Mouse (Mus musculus) midbrain, embryonic 12.5 days (tissue): ENCODE data around the gene Scrn2. TPM values are rescaled to one million over a fixed set of nuclear protein-coding genes. Genes with fewer than 3 reads are reported as not detected.
A peak's percentile ranks its signal among the peaks of the same experiment; 100 is the strongest.

Experiments used
- ATAC-seq: fragments of 200-750 bp; cut with Nextera tagmentation; 2 replicates; pipeline ENCODE4 v1.8.0; 2017; ENCODE audit warnings: low read depth, moderate TSS enrichment, moderate library complexity; ENCODE audit not compliant: low FRiP score
- H3K27ac ChIP-seq: fragments of 300-500 bp; sonication (generic); replicated peaks from 2 replicates; pipeline ENCODE4 v1.5.1; 2016; ENCODE audit warnings: mild to moderate bottlenecking
- H3K27me3 ChIP-seq: fragments of 300-500 bp; sonication (generic); 2 replicates; pipeline ENCODE4 v1.6.1; 2016; ENCODE audit warnings: mild to moderate bottlenecking
- H3K36me3 ChIP-seq: fragments of 300-500 bp; sonication (generic); 2 replicates; pipeline ENCODE4 v1.6.1; 2016
- H3K4me1 ChIP-seq: fragments of 300-500 bp; sonication (generic); 2 replicates; pipeline ENCODE4 v1.6.1; 2016
- H3K4me2 ChIP-seq: fragments of 300-500 bp; sonication (generic); replicated peaks from 2 replicates; pipeline ENCODE4 v1.6.1; 2016; ENCODE audit warnings: mild to moderate bottlenecking, moderate library complexity
- H3K4me3 ChIP-seq: fragments of 300-500 bp; sonication (generic); 2 replicates; pipeline ENCODE4 v1.5.1; 2016; ENCODE audit warnings: mild to moderate bottlenecking
- H3K9ac ChIP-seq: fragments of 300-500 bp; sonication (generic); replicated peaks from 2 replicates; pipeline ENCODE4 v1.6.1; 2016; ENCODE audit warnings: mild to moderate bottlenecking, moderate library complexity
- H3K9me3 ChIP-seq: fragments of 300-500 bp; sonication (generic); 2 replicates; pipeline ENCODE4 v1.6.1; 2016; ENCODE audit warnings: mild to moderate bottlenecking
- WGBS: fragments of 180-500 bp; shearing (Covaris S2); methylation state at CpG from one replicate; pipeline ENCODE4 v1.1.7; 2016; 5-methylcytosine and 5-hydroxymethylcytosine counted together
- polyA plus RNA-seq: library from polyadenylated mRNA; unstranded; fragments of >200 nt; fragmentation: Nextera tagmentation; extraction: Ambion mirVana; gene quantifications from 2 replicates; pipeline ENCODE4 v1.2.1, GENCODE M21; 2016

Gene Scrn2
- polyA plus RNA-seq, 1 experiment from 2014 or later, result 24.2 TPM

DNA sequence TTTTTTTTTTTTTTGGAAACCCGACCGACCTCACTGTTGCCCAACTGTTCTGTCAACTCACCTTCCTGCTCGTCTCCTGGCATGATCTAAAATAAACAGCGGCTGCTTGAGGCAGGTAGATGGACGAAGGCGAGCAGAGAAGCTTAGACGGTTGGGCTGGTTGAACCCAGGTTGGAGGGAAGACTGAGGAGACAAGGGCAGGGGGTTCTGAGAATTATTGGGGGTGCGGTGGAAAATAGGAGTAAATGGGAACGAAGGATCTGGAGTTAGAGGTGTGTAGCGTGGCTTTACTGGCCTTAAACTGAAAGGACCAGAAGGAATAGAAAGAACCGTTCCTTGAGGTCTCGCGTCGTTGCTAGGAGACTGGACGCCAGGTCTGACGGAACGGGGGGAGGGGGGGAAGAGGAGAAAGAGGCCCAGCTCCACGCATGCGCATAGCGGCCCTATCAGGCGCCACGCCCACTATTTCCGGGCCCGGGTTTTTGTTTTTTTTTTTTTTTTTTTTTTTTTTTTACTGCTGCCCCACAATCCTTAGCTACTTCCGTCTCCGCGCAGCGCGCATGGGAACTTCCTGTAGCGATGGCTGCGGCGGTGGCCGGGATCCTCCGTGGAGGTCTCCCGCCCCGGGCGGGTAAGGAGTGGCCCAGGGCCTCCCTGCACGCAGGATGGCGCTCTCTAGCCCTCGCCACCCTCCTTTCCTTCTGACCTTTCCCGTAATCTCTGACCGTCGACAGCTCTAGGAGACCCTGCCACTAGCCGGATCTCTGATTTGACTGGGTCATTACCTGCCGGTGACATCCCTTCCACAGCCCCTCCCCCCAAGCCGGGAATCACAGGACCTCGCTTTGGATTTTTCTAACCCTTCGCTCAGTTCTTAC lies 11.5 kb downstream of the Scrn2 start, which contains the start of the genes Lrrc46 and Mrpl10:
Gene Lrrc46, minus strand, starts transcription at position 386 of the 878 bp plus-strand sequence.
Gene Mrpl10, plus strand, starts transcription at position 539 of the 878 bp plus-strand sequence.
- Histone ChIP-seq H3K4me3 (peak within 1 kb of the TSS; percentile 72), H3K4me1 (peaks cover 16% of the 10 kb centered on the region), H3K36me3 (peaks cover 22% of the 10 kb centered on the region), H3K27ac (peak within 1 kb of the TSS; percentile 74), H3K9me3 (no peaks in the 10 kb centered on the region), H3K9ac (peak within 1 kb of the TSS; percentile 80), H3K27me3 (no peaks in the 10 kb centered on the region), H3K4me2 (peak within 1 kb of the TSS; percentile 80)
- WGBS, result under 1% methylated on average over 48 of the region's 48 CpGs
- peak; percentile 88 for ATAC-seq

DNA sequence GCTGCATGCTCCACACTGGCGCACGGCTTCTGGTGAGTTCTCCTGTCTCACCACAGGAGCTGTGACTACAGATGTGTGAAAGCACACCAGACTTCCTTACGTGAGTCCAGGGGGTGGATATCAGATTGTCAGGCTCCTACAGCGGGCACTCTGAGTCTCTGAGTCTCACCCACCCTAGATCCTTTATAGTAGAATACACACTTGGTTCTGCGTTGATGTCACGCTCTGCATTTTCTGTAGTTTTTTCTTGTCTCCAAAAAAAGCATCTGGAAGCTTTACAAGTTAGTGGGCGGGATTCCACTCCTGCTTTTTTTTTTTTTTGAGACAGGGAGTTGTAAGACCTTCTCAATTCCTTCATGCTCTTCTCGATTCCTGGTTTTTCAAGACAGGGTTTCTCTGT lies 15.2 kb downstream of the Scrn2 start:
- Histone ChIP-seq H3K27ac (no peak overlapping the region), H3K4me1 (peaks cover 16% of the 10 kb centered on the region), H3K27me3 (no peaks in the 10 kb centered on the region), H3K36me3 (peaks cover 43% of the 10 kb centered on the region), H3K4me2 (no peak overlapping the region), H3K4me3 (no peak overlapping the region), H3K9ac (no peak overlapping the region), H3K9me3 (no peaks in the 10 kb centered on the region)
- 95% methylated on average over 8 of the region's 8 CpGs for WGBS
- ATAC-seq, result no peak

DNA sequence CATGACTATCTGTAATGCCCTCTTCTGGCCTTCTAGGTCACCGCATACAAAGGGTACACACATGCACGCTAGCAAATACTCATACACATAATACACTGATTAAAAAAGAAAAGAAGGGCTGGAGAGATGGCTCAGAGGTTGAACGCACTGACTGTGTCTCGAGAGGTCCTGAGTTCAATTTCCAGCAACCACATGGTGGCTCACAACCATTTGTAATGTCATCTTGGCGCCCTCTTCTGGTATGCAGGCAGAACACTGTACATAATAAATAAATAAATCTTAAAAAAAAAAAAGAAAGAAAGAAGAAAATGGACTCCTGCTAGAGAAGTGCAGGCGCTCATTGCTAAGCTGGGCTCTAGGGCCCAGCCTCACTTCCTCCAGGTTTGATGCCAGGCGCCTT lies 16.1 kb downstream of the Scrn2 start:
- Histone ChIP-seq H3K27me3 (no peaks in the 10 kb centered on the region), H3K9me3 (no peaks in the 10 kb centered on the region), H3K9ac (no peak overlapping the region), H3K4me1 (peaks cover 22% of the 10 kb centered on the region), H3K27ac (no peak overlapping the region), H3K4me2 (no peak overlapping the region), H3K4me3 (no peak overlapping the region), H3K36me3 (peaks cover 43% of the 10 kb centered on the region)
- WGBS, result 80% methylated on average over 7 of the region's 7 CpGs
- ATAC-seq, result no peak

DNA sequence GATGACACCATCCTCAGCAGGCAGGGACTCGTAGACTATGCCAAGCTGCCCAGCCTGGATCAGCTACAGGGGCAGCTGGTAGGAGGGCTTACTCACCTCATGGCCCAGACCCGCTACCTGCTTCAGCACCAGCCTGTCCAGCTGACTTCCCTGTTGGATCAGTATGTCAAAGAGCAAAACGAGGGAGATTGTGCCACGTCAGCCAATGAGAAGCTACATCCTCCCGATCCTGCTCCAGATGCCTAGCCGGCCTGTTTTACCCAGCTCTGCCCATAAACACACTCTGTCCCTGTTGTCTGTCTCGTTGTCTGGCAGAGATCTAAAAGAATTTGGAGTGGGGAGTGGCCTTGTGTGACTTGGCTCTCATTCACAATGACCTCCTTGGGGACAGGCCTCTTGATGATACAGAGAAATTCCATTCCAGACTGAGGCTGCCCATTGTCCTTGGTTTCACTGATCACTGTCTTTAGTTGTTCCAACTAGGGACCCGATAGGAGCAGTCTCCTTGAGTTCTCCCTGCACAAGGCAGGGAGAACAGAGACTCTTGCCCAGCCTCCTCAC lies 18.4 kb downstream of the Scrn2 start:
- Histone ChIP-seq H3K9ac (no peak overlapping the region), H3K4me2 (no peak overlapping the region), H3K4me1 (peaks cover 23% of the 10 kb centered on the region), H3K36me3 (peaks cover 47% of the 10 kb centered on the region), H3K27me3 (no peaks in the 10 kb centered on the region), H3K27ac (no peak overlapping the region), H3K9me3 (no peaks in the 10 kb centered on the region), H3K4me3 (no peak overlapping the region)
- WGBS, result 86% methylated on average over 8 of the region's 8 CpGs
- ATAC-seq, result no peak

DNA sequence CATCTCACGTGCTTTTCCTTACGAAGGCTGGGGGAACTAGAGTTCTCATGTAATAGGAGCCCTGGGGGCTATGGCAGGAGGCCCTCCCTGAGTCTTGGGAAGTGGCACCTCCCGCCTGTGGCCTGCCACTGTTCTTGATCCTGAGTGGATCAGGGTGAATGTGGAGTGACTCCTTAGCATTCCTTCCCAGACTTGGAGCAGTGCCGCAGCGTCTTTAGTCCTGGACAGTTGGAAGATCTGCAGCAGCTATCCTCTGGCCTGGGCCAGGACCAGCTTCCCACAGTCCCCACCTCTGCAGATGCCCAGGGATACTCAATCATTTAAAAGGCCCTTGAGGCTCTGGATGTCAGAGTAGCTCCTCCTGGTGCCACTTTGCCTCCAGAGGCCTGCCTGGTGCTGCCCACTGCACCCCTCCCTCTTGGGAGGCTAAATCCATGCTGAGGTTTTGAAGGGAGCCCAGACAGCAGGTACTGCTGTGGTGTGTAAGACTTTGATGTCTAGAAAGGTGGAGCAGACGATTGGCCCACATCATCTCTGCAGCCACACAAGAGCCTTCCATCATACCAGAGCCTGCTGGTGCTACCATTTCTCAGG lies 19.9 kb downstream of the Scrn2 start:
- H3K4me1 ChIP-seq, result peaks cover 23% of the 10 kb centered on the region
- no peaks in the 10 kb centered on the region for H3K9me3 ChIP-seq
- 81% methylated on average over 6 of the region's 6 CpGs for WGBS
- H3K36me3 ChIP-seq, result peaks cover 41% of the 10 kb centered on the region
- H3K4me2 ChIP-seq, result no peak overlapping the region
- no peak overlapping the region for H3K4me3 ChIP-seq
- no peak overlapping the region for H3K27ac ChIP-seq
- no peak for ATAC-seq
- no peaks in the 10 kb centered on the region for H3K27me3 ChIP-seq
- no peak overlapping the region for H3K9ac ChIP-seq

DNA sequence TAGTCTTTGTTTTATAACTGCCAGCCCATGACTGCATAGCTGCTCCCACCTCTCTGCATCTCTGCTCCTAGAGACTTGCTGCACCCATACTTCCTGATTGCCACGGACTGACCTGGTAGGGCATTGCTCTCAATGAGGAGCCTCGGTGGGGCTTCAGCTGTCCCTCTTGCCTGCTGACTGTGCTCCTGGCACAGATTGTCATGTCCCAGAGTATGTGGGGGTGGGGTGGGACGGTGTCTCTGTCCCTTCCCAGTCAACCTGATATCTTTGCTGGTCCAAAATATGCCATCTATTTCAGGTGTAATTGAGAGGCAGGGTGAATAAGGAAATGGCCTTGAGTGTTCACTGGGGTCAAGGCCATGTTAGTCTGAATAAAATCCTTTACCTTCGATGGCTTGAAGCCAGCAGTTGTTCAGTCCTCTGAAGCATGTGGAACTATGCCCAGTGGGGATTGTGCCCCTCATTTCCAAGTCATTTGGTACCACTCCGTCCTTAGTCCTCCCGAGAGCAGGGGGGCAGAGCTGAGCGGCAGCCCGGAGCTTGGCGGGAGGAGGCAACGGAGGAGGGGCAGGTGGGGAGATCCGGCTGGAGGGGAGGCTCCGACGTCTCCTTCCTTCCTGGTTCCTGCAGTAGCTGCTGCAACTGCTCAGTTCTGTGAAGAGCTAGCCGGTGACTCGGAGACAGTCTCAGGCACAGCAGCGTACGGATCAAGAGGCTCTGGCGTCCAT lies 20.6 kb downstream of the Scrn2 start, which contains the start of gene Osbpl7:
Gene Osbpl7, plus strand, starts transcription at position 413 of the 728 bp plus-strand sequence.
- Histone ChIP-seq H3K4me1 (peaks cover 23% of the 10 kb centered on the region), H3K9ac (peak within 1 kb of the TSS; percentile 86), H3K27me3 (no peaks in the 10 kb centered on the region), H3K36me3 (peaks cover 46% of the 10 kb centered on the region), H3K27ac (peak within 1 kb of the TSS; percentile 15; the same call in 1 of the 2 replicates), H3K4me2 (peak within 1 kb of the TSS; percentile 95), H3K4me3 (peak within 1 kb of the TSS; percentile 73), H3K9me3 (no peaks in the 10 kb centered on the region)
- ATAC-seq, result peak; percentile 79
- WGBS, result 8% methylated on average over 18 of the region's 18 CpGs

DNA sequence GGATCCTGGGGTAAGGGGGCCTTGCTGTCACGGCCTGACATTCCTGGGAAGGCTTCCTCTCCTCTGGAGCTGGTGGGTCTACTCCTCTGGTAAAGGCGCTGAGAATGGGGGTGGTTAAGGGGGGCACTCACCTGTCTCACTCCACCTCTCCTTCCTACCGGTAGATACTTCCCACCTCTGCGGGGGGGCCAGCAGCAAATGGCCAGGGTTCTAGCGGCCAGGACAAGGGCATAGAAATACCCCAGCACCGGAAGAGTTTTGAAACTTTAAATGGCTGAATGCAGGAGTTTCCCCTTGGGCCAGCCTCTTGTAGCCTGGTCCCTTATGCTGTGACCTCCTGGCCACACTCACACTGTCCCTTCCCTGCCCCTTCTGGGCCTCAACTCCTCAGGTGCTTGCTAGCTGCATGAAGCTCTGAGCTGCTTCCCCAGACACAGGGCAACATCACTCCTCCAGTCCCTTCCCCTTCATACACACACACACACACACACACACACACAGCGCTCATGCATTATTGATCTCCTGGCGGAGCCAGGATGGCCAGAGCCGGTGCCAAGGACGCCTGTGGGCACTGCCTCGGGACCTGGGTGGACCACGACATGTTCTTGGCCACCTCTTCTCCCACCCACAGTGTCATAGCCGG lies 21.3 kb downstream of the Scrn2 start:
- peaks cover 23% of the 10 kb centered on the region for H3K4me1 ChIP-seq
- WGBS, result 29% methylated on average over 13 of the region's 13 CpGs
- no peaks in the 10 kb centered on the region for H3K9me3 ChIP-seq
- 0 out of 2 replicates have a peak, but pooled peaks have one; percentile 30 for ATAC-seq
- H3K4me2 ChIP-seq, result peak overlapping the region; percentile 95
- H3K36me3 ChIP-seq, result peaks cover 48% of the 10 kb centered on the region
- H3K4me3 ChIP-seq, result peak overlapping the region; percentile 73
- H3K27me3 ChIP-seq, result no peaks in the 10 kb centered on the region
- H3K27ac ChIP-seq, result peak overlapping the region; percentile 15; the same call in 1 of the 2 replicates
- peak overlapping the region; percentile 86 for H3K9ac ChIP-seq

DNA sequence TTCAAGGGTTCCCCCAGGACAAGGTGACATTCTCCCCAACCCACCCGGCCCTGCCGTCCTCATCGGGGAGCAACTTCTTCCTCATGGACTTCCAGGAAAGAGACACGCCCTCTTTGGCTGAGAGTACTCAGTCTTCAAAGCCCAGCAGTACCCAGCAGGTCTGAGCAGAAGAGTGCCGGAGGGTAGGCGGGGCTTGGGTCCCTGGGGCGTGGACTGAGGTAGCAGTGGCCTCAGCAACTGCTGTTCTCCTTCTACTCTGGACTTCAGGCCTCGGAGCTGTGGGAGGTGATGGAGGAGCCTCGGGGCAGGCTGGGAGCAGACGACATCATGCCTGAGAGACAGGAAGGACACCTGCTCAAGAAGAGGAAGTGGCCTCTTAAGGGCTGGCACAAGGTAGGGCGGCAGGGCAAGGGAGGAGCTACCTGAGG lies 22.5 kb downstream of the Scrn2 start:
- Histone ChIP-seq H3K9me3 (no peaks in the 10 kb centered on the region), H3K36me3 (peaks cover 53% of the 10 kb centered on the region), H3K4me3 (peak overlapping the region; percentile 73; the same call in 1 of the 2 replicates), H3K4me2 (peak overlapping the region; percentile 95; the same call in 1 of the 2 replicates), H3K27me3 (no peaks in the 10 kb centered on the region), H3K9ac (no peak overlapping the region), H3K4me1 (peaks cover 23% of the 10 kb centered on the region), H3K27ac (no peak overlapping the region)
- whole genome bisulfite sequencing, result 30% methylated on average over 11 of the region's 11 CpGs
- no peak for ATAC-seq

DNA sequence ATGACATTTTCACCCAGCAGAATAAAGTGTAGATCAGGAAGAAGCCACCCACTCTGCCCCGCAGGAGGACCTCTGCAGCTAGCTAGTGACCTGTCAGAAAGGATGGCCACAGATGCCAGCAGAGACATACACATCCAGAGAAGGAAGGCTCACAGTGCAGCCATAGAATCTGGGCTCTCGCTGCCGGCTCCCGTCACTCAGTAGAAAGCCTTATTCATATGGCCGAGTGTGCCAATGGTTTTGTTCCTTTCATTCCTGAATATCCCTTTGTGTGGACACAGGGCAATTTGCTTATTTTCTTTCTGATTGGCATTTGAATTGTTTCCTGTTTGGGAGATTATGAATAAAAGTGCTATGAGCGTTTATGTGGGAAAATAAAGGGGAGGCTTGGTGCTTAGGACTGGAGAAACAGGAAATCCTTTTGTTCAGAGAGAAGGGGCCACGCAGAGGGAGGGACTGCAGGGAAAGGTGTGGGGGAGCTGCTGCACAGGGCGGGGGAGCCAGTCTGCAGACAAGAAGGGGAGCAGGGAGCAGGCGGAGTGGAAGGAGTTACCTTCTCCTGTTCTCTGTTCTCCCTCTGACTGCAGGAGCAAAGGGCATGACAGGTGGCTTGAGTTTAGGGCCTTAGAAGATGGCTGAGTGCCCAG lies 33.7 kb downstream of the Scrn2 start:
- H3K9ac ChIP-seq, result no peak overlapping the region
- 0 out of 2 replicates have a peak, but pooled peaks have one; percentile 62 for ATAC-seq
- peaks cover 43% of the 10 kb centered on the region for H3K36me3 ChIP-seq

DNA sequence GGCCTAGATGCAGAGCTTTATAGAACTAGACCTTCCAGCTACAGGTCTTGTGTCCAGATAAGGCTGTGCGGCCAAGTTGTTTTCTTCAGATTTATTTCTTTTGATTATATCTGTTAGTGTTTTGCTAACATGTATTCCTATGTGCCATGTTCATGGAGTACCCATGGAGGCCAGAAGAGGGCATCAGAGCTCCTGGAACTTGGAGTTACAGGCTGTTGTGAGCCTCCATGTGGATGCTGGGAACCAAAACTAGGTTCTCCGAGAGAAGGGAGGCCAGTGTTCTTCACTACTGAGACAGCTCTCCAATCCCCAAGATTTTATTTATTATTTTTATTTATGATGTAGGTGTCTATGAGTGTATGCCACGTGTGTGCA lies 34.2 kb downstream of the Scrn2 start:
- Histone ChIP-seq H3K36me3 (peaks cover 43% of the 10 kb centered on the region), H3K4me3 (no peak overlapping the region), H3K27ac (peak overlapping the region; percentile 67), H3K4me2 (0 out of 2 replicates have a peak overlapping the region, but pooled peaks have one; percentile 1), H3K9ac (no peak overlapping the region), H3K9me3 (no peaks in the 10 kb centered on the region), H3K27me3 (no peaks in the 10 kb centered on the region), H3K4me1 (peaks cover 14% of the 10 kb centered on the region; the same call in 1 of the 2 replicates)
- ATAC-seq, result no peak
- 84% methylated on average over 3 of the region's 3 CpGs for WGBS

More for the DNA sequence above, 33.7 kb downstream of the Scrn2 start:
- Histone ChIP-seq H3K27ac (peak overlapping the region; percentile 67), H3K4me3 (no peak overlapping the region), H3K9me3 (no peaks in the 10 kb centered on the region), H3K4me1 (peaks cover 14% of the 10 kb centered on the region; the same call in 1 of the 2 replicates), H3K4me2 (0 out of 2 replicates have a peak overlapping the region, but pooled peaks have one; percentile 1), H3K27me3 (no peaks in the 10 kb centered on the region)
- WGBS, result 38% methylated on average over 9 of the region's 9 CpGs
